Mouse (Mus musculus) megakaryocyte, embryonic 14.5 days (primary cell): ENCODE measurements at regions not wholly inside any gene's neighbourhood (a gene's known extent, or its start where the extent isn't known, plus 50 kb on each side); places are given as distances from the start of the nearest gene placed in this dataset.

Experiments used
- FLI1 ChIP-seq: IDR thresholded peaks from 2 replicates; pipeline ENCODE4 v1.6.1; 2012; ENCODE audit warnings: low read length, inconsistent platforms, mixed read lengths
- GATA1 ChIP-seq: IDR thresholded peaks from 3 replicates; pipeline ENCODE4 v1.6.1; 2012; ENCODE audit warnings: mixed read lengths, low read length, inconsistent platforms, borderline replicate concordance

DNA sequence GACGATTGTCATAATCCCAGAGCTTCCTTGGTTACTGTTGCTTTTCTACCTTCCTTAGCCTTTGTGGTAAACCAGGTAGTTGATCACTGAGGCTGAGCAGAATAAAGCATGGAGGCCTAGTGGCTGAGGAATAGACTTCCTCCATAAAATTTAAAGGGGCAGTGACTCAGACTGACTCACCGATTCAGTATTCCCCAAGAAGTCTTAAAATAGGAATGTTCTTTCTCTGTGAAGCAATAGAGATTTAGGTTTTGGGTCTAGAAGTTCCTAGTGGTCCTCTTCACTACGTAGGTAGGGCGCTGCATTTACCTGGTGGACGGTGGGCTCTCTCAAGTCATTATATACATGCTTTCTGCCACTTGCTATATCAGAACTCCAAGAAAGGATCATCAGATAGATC, 416.1 kb upstream of the Slc30a5 start:
- TF ChIP-seq GATA1: no peak
- no peak for TF ChIP-seq FLI1
